Mouse (Mus musculus) C2C12 (cell line): ENCODE measurements around the gene Galnt10. TPM values are rescaled to one million over a fixed set of nuclear protein-coding genes. Genes with fewer than 3 reads are reported as not detected.

ENCODE experiments used
- H3K27me3 ChIP-seq: one replicate; pipeline ENCODE4 v1.6.1; 2011; ENCODE audit not compliant: control insufficient read depth, insufficient read depth, insufficient read length
- H3K36me3 ChIP-seq: one replicate; pipeline ENCODE4 v1.6.1; 2011; ENCODE audit not compliant: control insufficient read depth, insufficient read depth
- H3K4me3 ChIP-seq: one replicate; pipeline ENCODE4 v1.5.1; 2011; ENCODE audit warnings: mild to moderate bottlenecking, control low read depth; ENCODE audit not compliant: poor library complexity, insufficient read depth, severe bottlenecking
- H3K79me2 ChIP-seq: one replicate; pipeline ENCODE4 v1.6.1; 2011; ENCODE audit not compliant: control insufficient read depth, insufficient read depth
- H3K79me3 ChIP-seq: one replicate; pipeline ENCODE4 v1.6.1; 2011; ENCODE audit warnings: low read depth, control low read depth
- H3ac ChIP-seq: one replicate; pipeline ENCODE3; 2011; ENCODE audit warnings: low read depth; ENCODE audit not compliant: control insufficient read depth, insufficient read length
- CEBPB ChIP-seq: IDR thresholded peaks from one replicate; pipeline ENCODE4 v1.6.1; 2011; ENCODE audit warnings: low read depth, mild to moderate bottlenecking, control low read depth, moderate library complexity
- CTCF ChIP-seq: IDR thresholded peaks from one replicate; pipeline ENCODE4 v1.5.1; 2011; ENCODE audit not compliant: control insufficient read depth, insufficient read depth, insufficient read length
- FOSL1 ChIP-seq: IDR thresholded peaks from one replicate; pipeline ENCODE4 v1.8.0; 2011; ENCODE audit warnings: mild to moderate bottlenecking, low read length; ENCODE audit not compliant: poor library complexity, insufficient read depth, severe bottlenecking
- MAX ChIP-seq: IDR thresholded peaks from one replicate; pipeline ENCODE4 v1.6.1; 2011; ENCODE audit warnings: mild to moderate bottlenecking, control low read depth
- MYOD1 ChIP-seq: IDR thresholded peaks from one replicate; pipeline ENCODE4 v1.6.1; 2011; ENCODE audit warnings: low read depth; ENCODE audit not compliant: control insufficient read depth, insufficient read length
- MYOG ChIP-seq: IDR thresholded peaks from one replicate; pipeline ENCODE4 v1.6.1; 2011; ENCODE audit not compliant: control insufficient read depth, insufficient read length; ENCODE audit errors: extremely low read depth
- USF1 ChIP-seq: IDR thresholded peaks from one replicate; pipeline ENCODE4 v1.6.1; 2011; ENCODE audit warnings: low read depth, mild to moderate bottlenecking, control low read depth, moderate library complexity
- polyA plus RNA-seq: library from polyadenylated mRNA; unstranded; fragments of >200 nt; fragmentation: generic; extraction: Trizol; gene quantifications from one replicate; pipeline ENCODE4 v1.2.1, GENCODE M21; 2012; ENCODE audit warnings: missing spikeins

Galnt10 gene
- polyA plus RNA-seq, 1 experiment = 43.0 TPM

DNA sequence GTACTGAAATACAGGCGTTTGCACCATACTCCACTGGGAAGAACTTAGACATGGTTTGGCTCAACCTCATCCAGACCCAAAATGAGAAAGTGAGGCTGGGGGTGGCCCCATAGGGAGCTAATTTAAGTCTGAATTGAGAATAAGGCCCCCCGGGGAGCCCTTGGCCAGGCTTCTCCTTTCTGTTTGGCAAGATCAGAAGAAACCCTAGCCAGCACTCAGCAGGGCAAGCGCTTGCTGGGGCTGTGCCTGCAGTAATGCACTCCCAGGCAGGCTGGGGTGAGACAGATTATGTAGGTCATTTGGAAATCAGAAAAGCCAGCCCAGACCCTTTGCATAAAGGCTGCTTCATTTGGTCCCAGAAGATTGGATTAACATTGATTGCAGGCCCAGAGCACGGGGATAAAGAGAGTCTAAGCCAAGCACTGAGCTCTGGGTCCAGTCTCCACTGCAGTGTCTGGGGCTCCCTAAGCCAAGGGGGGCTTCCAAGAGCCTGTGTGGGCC, 44.6 kb upstream of the Galnt10 start:
- TF ChIP-seq MAX = no peak
- TF ChIP-seq MYOD1 = no peak
- no peak for TF ChIP-seq USF1
- Histone ChIP-seq H3ac (no peak overlapping the region), H3K36me3 (no peaks in the 10 kb centered on the region), H3K79me2 (no peaks in the 10 kb centered on the region), H3K27me3 (peaks cover 3% of the 10 kb centered on the region), H3K79me3 (no peaks in the 10 kb centered on the region), H3K4me3 (no peak overlapping the region)

DNA sequence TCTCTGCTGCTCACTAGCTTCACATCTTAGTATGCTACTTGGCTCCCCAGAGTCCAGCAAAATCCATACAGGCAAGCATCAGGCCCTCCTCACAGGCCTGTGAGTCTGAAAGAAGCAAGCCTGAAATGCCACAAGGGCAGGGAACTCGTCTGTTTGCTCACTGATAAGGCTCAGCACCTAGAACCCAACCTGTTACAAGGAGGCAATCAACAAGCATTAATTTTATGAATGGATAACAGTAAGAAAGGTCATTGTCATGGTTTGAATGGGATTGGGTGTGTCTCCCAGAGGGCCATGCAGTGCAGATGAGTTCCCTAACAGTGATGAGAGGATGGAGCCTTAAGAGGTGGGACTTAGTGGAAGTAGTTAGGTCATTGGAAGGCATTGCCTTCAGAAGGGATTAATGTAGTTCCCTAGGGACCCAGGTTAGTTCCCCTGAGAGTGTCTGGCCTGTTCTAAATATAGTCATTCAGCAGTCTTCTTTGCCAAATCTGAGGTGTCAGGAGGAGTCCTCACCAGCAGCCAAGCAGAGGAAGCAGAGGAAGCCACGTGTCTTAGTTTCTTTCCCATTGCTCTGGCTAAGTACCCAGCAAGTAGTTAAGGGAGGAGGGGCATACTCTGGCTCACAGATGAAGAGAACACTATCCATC, 43.3 kb upstream of the Galnt10 start:
- H3ac ChIP-seq = no peak overlapping the region
- no peak for TF ChIP-seq USF1
- no peak for TF ChIP-seq MYOD1
- TF ChIP-seq CTCF = no peak
- TF ChIP-seq MYOG = no peak
- no peak for TF ChIP-seq CEBPB
- peaks cover 3% of the 10 kb centered on the region for H3K27me3 ChIP-seq
- H3K79me2 ChIP-seq = no peaks in the 10 kb centered on the region
- no peaks in the 10 kb centered on the region for H3K36me3 ChIP-seq
- no peak overlapping the region for H3K4me3 ChIP-seq
- H3K79me3 ChIP-seq = no peaks in the 10 kb centered on the region

DNA sequence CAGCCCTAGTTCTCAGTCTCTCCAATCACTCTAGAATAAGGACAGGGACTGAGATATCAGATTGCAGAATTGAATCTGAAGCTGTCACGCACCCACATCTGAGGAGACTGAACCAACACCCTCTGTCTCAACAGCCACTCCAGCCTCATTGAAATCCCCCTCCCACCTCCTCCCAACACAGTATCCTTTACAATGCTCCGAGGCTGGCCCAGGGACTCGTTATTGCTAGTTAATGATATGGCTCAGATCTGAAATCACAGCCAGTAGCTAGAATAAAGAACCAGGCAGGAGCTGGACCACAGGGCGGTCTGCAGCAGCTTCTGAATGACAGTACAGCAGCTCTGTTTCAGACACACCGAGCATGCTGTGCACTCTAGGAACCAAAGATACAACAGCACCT, 40.2 kb upstream of the Galnt10 start:
- TF ChIP-seq CEBPB = no peak
- no peak for TF ChIP-seq MYOG
- no peak for TF ChIP-seq FOSL1
- TF ChIP-seq CTCF = no peak
- TF ChIP-seq MAX = no peak
- H3K79me3 ChIP-seq = no peaks in the 10 kb centered on the region
- no peaks in the 10 kb centered on the region for H3K79me2 ChIP-seq
- H3K36me3 ChIP-seq = no peaks in the 10 kb centered on the region
- peaks cover 3% of the 10 kb centered on the region for H3K27me3 ChIP-seq
- no peak overlapping the region for H3K4me3 ChIP-seq
- no peak overlapping the region for H3ac ChIP-seq

DNA sequence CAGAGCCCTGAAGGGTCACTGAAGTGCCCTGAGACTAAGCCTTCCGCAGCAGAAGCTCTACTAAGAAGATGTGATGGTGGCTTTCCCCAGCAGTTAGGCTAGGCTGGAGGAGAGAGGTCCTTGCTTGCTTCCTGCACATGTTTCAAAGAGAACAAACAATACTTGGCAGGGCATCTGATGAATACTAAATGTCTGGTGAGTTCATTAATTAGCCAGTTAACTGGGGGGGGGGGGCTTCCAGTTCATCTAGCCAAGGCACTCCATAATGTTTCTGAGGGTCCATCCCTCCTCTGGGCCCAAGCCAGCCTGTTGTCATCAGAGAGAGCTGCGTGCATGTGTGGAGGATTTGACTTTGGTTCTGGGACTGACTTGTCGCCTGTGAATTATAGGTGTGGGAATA, 39.6 kb upstream of the Galnt10 start:
- Histone ChIP-seq H3K4me3 (no peak overlapping the region), H3K36me3 (no peaks in the 10 kb centered on the region), H3ac (no peak overlapping the region), H3K79me2 (no peaks in the 10 kb centered on the region), H3K79me3 (no peaks in the 10 kb centered on the region), H3K27me3 (peaks cover 3% of the 10 kb centered on the region)
- TF ChIP-seq MYOG (no peak), FOSL1 (no peak), MYOD1 (no peak), CEBPB (no peak), USF1 (no peak), MAX (no peak), CTCF (no peak)

DNA sequence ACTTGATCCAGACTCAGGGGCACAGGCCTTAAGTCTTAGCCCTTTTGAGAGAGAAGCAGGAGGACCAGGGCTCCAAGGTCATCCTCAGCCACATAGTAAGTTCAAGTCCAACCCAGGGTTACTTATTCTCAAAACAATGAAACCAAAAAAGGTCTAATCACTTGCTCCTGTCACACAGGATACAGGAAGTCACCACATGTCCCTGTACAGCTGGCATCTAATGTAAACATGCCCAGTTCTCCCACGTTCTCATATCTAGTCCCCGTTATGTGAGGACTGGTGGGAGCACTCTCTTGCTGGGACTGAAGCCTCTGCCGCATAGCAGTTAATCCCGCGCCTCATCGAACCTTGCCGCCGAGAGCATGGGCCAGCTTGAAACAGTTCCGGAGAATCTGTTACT, 30.7 kb upstream of the Galnt10 start:
- TF ChIP-seq CEBPB (no peak), CTCF (no peak), FOSL1 (no peak), MYOD1 (no peak), MYOG (no peak), MAX (no peak), USF1 (no peak)
- no peak overlapping the region for H3K4me3 ChIP-seq

DNA sequence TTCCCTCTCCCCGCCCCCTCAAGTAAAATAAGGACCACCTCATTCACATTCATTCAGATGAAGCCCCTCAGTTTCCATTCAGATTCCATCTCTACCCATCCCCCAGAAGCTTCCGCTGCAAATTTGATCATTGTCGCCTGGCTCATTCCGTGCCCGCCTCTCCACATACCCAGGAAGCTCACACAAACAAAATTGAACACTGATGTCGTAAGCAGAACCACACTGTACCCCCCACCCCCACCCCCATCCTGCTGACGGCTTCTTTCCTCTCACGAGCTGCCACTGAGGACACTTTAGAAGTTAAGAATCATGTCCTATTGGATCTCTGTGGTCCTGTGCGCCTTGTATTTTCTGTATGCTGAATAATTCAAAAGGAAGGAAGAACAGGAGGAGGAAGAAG, 30.0 kb upstream of the Galnt10 start:
- no peak overlapping the region for H3ac ChIP-seq
- no peaks in the 10 kb centered on the region for H3K79me2 ChIP-seq
- no peaks in the 10 kb centered on the region for H3K36me3 ChIP-seq
- no peaks in the 10 kb centered on the region for H3K79me3 ChIP-seq
- H3K27me3 ChIP-seq = peaks cover 3% of the 10 kb centered on the region
- no peak overlapping the region for H3K4me3 ChIP-seq
- TF ChIP-seq MAX = no peak

More for the DNA sequence above, 30.7 kb upstream of the Galnt10 start:
- no peaks in the 10 kb centered on the region for H3K79me2 ChIP-seq
- H3K27me3 ChIP-seq = peaks cover 3% of the 10 kb centered on the region
- H3K79me3 ChIP-seq = no peaks in the 10 kb centered on the region
- no peak overlapping the region for H3ac ChIP-seq
- H3K36me3 ChIP-seq = no peaks in the 10 kb centered on the region
